Mouse (Mus musculus) neural tube, postnatal 0 days (tissue): Measurements from ENCODE around the gene Stpg3. TPM values are rescaled to one million over a fixed set of nuclear protein-coding genes. Genes with fewer than 3 reads are reported as not detected.

Source experiments
- polyA plus RNA-seq: library from polyadenylated mRNA; unstranded; fragments of >200 nt; fragmentation: Nextera tagmentation; extraction: Ambion mirVana; gene quantifications from 2 replicates; pipeline ENCODE4 v1.2.1, GENCODE M21; 2015

Gene Stpg3
- 0.12 TPM in 1 of 2 replicates, not detected in the other for polyA plus RNA-seq

GRCm38 (mm10) chr2:25214444-25214843, at the start of gene Stpg3:
Gene Stpg3, minus strand, starts transcription at chr2:25214637.

GRCm38 (mm10) chr2:25262291-25262767, 47.9 kb upstream of the Stpg3 start, which contains the start of gene Tprn:
Gene Tprn, plus strand, starts transcription at chr2:25262618.

DNA sequence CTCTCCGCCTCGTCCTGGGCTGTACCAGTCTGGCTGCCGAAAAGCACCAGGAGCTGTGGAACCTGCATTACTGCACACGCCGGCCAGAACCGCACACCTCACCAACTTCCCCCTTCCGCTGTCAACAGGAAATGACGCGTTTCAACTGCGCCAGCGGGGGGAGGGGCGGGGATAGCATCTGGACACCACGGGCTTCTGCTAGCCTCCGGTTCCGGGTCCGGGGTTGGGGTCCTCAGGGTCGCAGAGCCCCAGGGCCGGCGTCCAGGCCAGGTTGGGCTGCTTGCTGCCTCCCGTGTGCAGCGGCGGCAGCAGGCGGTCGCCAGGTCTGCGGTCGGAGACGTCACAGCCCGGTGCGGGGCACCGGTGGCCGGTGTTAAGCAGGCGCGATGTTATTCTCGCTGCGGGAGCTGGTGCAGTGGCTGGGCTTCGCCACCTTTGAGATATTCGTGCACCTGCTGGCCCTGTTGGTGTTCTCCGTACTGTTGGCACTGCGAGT, 40.9 kb upstream of the Stpg3 start, which contains the start of gene Tmem203:
Gene Tmem203 (plus strand): TSS at position 156 of the 496 bp plus-strand sequence.

DNA sequence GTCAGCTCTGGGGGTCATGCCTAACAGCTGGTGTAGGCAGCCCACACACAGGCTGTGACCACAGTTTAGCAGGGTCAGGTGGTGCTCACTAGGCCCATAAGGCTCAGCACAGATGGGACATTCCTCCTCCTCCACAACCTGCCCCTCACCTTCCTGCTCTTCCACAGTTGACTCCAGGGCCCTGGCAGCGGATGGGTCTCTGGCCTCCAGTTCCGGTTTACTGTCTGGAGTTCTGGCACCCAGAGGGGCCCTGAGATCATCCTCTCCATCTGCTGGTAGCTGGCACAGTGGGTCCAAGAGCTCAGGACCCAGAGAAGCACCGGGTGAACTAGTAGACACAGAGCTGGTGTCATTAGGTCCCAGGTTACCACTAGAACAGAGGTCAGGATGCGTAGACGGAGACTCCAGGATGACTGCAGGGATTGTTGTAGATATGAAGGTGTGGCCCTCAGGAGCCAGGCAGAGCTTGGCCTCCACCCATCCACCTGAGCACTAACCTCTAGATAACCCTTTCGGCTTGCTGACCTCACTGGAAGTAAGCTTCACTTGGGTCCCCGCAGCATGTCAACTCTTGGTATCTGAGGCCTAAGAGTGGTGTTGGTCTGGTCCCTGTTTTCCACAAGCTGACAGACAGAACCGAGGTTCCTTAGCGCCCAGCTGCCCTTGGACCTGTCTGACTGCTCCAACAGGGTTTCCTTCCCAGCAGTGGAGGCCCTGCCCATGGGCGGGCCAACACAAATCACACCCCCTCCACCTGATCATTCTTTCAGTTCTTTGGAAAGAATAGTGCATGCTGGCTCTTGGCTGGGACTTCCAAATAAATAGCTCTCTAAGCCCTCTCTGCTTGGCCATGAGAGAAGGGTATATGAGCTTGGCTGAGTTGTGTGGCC, 32.0 kb upstream of the Stpg3 start, which contains the start of gene AL732309.1:
Gene AL732309.1 (minus strand): TSS at position 681 of the 890 bp plus-strand sequence.

DNA sequence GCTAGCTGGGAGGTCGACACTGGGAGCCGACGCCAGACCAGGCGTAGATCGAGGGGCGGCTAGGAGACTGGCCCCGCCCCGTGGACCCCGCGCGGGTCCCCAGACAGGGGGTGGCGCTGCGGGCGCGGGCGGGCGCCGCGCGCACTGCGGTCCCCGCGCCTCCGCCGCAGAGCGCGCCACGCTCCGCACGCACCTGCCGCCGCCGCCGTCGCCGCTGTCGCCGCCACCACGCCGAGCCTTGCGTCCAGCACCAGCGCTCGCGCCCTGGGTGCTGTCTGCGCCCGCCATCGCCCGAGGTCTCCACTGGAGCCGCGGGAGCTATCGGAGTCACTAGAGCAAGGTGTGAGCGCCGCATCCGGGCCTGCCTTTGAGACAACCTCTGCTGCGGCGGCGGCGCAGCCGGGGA, 27.7 kb upstream of the Stpg3 start, which contains the start of the genes Rnf208 and Cysrt1:
Gene Rnf208 (plus strand): TSS at position 155 of the 406 bp plus-strand sequence.
Gene Cysrt1 (minus strand): TSS at position 352 of the 406 bp plus-strand sequence.

DNA sequence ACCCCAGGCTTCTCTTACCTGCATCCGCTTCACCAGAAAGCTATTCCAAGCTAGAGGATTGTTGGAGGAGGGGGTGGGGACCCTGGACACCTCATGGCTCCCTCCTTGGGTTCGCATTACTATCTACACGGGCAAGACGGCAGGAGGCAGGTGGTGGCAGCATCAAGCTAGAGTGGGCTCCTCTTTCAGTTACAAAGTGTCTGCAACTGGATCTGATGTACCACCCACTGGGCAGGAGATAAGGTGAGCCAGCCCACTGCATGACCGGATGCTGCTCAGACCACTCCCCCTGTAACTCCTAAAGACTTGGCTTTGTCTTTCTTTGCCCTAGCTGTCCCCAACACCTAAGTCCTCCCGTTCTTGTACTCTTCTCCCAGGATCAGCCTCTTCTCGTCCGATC, 22.2 kb upstream of the Stpg3 start, which contains the start of gene Rnf224:
Gene Rnf224 (minus strand): TSS at position 174 of the 400 bp plus-strand sequence.

GRCm38 (mm10) chr2:25234050-25234449, 19.6 kb upstream of the Stpg3 start, which contains the start of gene Slc34a3:
Gene Slc34a3, minus strand, starts transcription at chr2:25234364.

DNA sequence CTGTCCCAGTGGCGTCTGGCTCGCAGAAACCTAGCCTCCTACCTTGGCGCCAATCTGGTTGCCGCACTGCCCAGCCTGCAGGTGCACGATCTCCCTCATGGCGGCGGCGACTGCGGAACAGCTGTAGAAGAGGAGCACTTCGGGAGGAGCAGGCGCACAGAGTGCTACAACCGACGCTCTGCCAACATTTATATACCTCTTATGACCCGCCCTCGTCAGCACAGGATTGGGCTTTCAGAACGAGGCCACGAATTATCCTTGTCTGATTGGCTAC, 10.0 kb upstream of the Stpg3 start, which contains the start of gene Tubb4b:
Gene Tubb4b (minus strand): TSS at position 211 of the 274 bp plus-strand sequence.

DNA sequence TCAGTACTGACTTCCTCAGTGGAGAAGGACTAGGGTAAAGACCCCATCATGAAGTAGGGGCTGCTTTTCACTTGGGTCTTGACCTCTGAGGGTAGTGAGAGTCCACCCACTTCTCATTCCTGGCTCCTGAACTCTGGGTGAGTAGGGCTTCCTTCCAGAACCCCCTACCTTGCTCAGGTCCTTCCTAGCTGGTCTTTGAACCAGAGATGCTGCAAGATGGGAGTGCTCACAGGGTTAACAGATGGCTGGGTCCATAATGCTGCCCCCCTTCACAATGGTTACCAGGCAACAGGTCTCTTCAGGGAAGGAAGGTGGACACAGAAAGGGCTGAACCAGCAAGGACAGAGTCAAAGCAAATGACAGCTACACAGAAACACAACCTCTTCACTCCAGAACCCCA, 4.0 kb upstream of the Stpg3 start, which contains the start of gene Fam166a:
Gene Fam166a (plus strand): TSS at position 301 of the 400 bp plus-strand sequence.

DNA sequence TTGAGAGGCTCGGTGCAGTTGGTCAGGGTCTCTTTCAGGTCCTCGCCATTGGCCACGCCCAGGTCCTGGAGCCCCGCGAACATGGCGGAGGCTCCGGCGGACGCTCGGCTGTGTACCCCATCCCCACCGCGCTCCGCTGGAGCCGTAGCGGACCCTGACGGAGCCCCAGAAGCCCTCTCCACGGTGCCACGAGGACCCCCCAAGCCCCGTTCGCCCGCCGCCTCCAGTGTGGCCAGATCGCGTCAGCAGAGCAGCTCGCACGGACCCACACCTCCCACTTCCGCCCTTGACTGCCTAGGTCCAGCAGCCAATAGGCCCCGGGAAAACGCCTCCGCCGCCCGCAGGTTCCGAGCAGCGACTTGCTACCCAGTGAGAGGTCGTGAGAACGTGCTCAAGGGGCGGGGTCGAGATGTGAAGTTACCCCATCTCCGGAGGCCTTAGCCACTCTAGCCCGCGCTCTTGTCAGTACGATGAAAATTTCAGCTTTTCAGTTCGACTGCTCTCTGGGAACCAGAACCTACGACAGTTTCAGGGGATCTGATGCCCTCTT, 3.2 kb downstream of the Stpg3 start, which contains the start of gene Nelfb:
Gene Nelfb (minus strand): TSS at position 369 of the 550 bp plus-strand sequence.

GRCm38 (mm10) chr2:25196172-25196954, 18.1 kb downstream of the Stpg3 start, which contains the start of gene Tor4a:
Gene Tor4a, minus strand, starts transcription at chr2:25196886.

GRCm38 (mm10) chr2:25180478-25180903, 33.9 kb downstream of the Stpg3 start, which contains the start of gene Nrarp:
Gene Nrarp, plus strand, starts transcription at chr2:25180758.

Other genes starting within 250 kb of the Stpg3 start
- gene Mrpl41, start 239.5 kb downstream of the Stpg3 start, polyA plus RNA-seq, result 215 and 225 TPM in 2 replicates
- gene Pnpla7, start 238.6 kb downstream of the Stpg3 start, polyA plus RNA-seq, result 3.8 and 4.0 TPM in 2 replicates
- gene Nsmf, start 160.3 kb downstream of the Stpg3 start, polyA plus RNA-seq, result 160 and 185 TPM in 2 replicates
- not detected in 2 replicates for gene Entpd8, start 134.3 kb downstream of the Stpg3 start, polyA plus RNA-seq
- not detected in 2 replicates for gene Noxa1, start 119.5 kb downstream of the Stpg3 start, polyA plus RNA-seq
- gene Nrarp, start 33.9 kb downstream of the Stpg3 start, polyA plus RNA-seq, result 15.8 TPM in 2 replicates
- gene Tor4a, start 17.8 kb downstream of the Stpg3 start, polyA plus RNA-seq, result 1.7 and 2.2 TPM in 2 replicates
- gene Nelfb, start 3.1 kb downstream of the Stpg3 start, polyA plus RNA-seq, result 73.6 and 78.9 TPM in 2 replicates
- 0.53 TPM in 1 of 2 replicates, not detected in the other for gene Fam166a, start 4.1 kb upstream of the Stpg3 start, polyA plus RNA-seq
- gene Tubb4b, start 10.1 kb upstream of the Stpg3 start, polyA plus RNA-seq, result 538 and 555 TPM in 2 replicates
- not detected in 2 replicates for gene Slc34a3, start 19.7 kb upstream of the Stpg3 start, polyA plus RNA-seq
- not detected in 2 replicates for gene Rnf224, start 22.1 kb upstream of the Stpg3 start, polyA plus RNA-seq
- gene Rnf208, start 27.6 kb upstream of the Stpg3 start, polyA plus RNA-seq, result 233 and 275 TPM in 2 replicates
- gene Cysrt1, start 27.8 kb upstream of the Stpg3 start, polyA plus RNA-seq, result 0.18 TPM in 1 of 2 replicates, not detected in the other
- gene AL732309.1, start 32.2 kb upstream of the Stpg3 start, polyA plus RNA-seq, result 2.6 and 3.2 TPM in 2 replicates
- gene Tmem203, start 40.8 kb upstream of the Stpg3 start, polyA plus RNA-seq, result 23.8 and 25.9 TPM in 2 replicates
- 15.4 and 16.4 TPM in 2 replicates for gene Tprn, start 48.0 kb upstream of the Stpg3 start, polyA plus RNA-seq
- 166 and 169 TPM in 2 replicates for gene Ssna1, start 57.8 kb upstream of the Stpg3 start, polyA plus RNA-seq
- gene Anapc2, start 57.8 kb upstream of the Stpg3 start, polyA plus RNA-seq, result 86.3 and 90.8 TPM in 2 replicates
- gene Tmem210, start 73.5 kb upstream of the Stpg3 start, polyA plus RNA-seq, result 0.34 TPM in 1 of 2 replicates, not detected in the other
- 0.13 and 0.38 TPM in 2 replicates for gene Lrrc26, start 75.3 kb upstream of the Stpg3 start, polyA plus RNA-seq
- gene Grin1, start 104.5 kb upstream of the Stpg3 start, polyA plus RNA-seq, result 89.6 and 112 TPM in 2 replicates
- 46.6 and 48.4 TPM in 2 replicates for gene Man1b1, start 117.7 kb upstream of the Stpg3 start, polyA plus RNA-seq
- gene Dpp7, start 141.7 kb upstream of the Stpg3 start, polyA plus RNA-seq, result 20.6 and 20.9 TPM in 2 replicates
- gene Uap1l1, start 151.0 kb upstream of the Stpg3 start, polyA plus RNA-seq, result 19.7 and 22.7 TPM in 2 replicates
- gene Sapcd2, start 157.7 kb upstream of the Stpg3 start, polyA plus RNA-seq, result 16.8 and 18.2 TPM in 2 replicates
- gene Entpd2, start 181.2 kb upstream of the Stpg3 start, polyA plus RNA-seq, result 15.6 and 17.4 TPM in 2 replicates
- 405 and 457 TPM in 2 replicates for gene Npdc1, start 184.7 kb upstream of the Stpg3 start, polyA plus RNA-seq
- 0.30 and 0.41 TPM in 2 replicates for gene Fut7, start 208.6 kb upstream of the Stpg3 start, polyA plus RNA-seq
- gene Abca2, start 214.1 kb upstream of the Stpg3 start, polyA plus RNA-seq, result 11.5 and 17.0 TPM in 2 replicates
- 1.3 and 1.8 TPM in 2 replicates for gene Clic3, start 242.2 kb upstream of the Stpg3 start, polyA plus RNA-seq
- 131 and 140 TPM in 2 replicates for gene Paxx, start 246.5 kb upstream of the Stpg3 start, polyA plus RNA-seq